Mouse (Mus musculus) stomach, postnatal 0 days (tissue): ENCODE data around the gene Tns4.

Experiments
- CTCF ChIP-seq: IDR thresholded peaks from 2 replicates; pipeline ENCODE4 v1.5.1; 2016; ENCODE audit warnings: antibody characterized with exemption, low read depth, mild to moderate bottlenecking, moderate library complexity
- EP300 ChIP-seq: optimal IDR thresholded peaks from 2 replicates; pipeline ENCODE3; 2016; ENCODE audit warnings: antibody characterized with exemption

DNA sequence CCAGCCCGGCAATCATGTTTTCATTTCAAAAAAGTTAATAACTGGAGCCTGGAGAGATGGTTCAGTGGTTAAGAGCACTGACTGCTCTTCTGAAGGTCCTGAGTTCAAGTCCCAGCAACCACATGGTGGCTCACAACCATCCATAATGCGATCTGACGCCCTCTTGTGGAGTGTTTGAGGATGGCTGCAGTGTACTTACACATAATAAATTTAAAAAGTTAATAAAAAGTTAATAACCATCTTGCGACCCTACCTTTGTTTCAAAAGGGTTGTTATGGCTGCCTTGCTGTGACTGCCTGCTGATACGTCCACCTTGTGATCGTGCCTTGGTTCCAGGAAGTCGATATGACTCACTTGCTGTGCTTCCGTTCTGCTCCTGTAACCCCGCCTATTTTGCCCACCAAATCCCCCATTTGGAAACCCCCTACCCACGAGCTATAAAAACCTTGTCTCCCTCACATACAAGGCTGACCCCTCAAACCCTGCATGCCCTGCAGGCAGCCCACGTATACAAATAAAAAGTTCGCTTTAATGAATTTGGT is 62.1 kb downstream of the Tns4 start:
- peak; percentile 23; the same call in 1 of the 2 replicates for TF ChIP-seq CTCF
- no peak for TF ChIP-seq EP300
